Mouse (Mus musculus): ENCODE results near the gene Zfp658. TPM values are rescaled to one million over a fixed set of nuclear protein-coding genes. Genes with fewer than 3 reads are reported as not detected.

Gene Zfp658
- polyA plus RNA-seq, 1 experiment from 2014 or later = 8.4 TPM

DNA sequence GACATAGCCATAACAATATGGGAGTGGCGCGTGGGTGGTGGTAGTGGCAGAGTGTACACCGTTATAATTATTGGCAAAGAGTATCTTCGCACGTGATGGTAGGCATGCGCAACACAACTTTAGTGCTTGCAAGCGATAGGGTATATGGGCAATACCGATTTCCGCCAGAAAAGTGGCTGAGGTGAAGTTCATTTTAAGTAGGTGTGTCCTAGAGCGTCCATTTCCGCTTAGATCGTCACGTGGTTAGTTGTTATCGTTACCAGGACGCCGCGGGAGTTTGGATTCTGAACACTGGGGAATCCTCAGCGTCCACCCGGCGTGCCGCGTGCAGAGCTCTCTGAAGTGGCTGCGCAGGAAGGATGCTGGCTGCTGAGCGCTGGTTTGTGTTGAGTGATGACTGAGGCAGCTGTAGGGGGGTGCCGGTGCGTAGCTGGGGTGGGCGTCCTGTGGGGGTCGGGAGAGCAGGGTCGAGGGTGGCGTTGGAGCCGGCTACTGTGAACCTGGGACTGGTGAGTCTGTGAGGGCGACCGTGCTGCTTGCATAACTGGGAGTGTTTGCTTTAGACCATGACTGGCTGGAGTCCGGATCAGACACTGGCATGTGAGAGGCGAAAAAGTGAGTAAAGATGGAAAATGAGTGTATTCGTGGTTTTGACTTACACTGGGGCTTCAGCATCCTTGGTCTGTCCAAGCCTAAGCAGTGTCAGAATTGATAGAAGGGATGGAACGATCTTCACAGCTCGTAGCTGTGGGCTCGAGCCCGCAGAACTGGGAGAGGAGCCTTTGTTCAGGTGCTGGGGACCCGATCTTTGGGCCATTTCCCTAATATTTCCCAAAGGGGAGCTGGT is 45.1 kb downstream of the Zfp658 start, which contains the start of gene Zfp819:
Gene Zfp819 (plus strand): TSS at position 274 of the 847 bp plus-strand sequence.
- no peaks in the 10 kb centered on the region for H3K9me3 ChIP-seq (replicated peaks)
- peak within 1 kb of the TSS; percentile 87 for H3K4me2 ChIP-seq (replicated peaks)
- WGBS = 16% methylated on average over 41 of the region's 41 CpGs
- peaks cover 6% of the 10 kb centered on the region; the same call in 1 of the 2 replicates for H3K27me3 ChIP-seq
- H3K27ac ChIP-seq = no peak within 1 kb of the TSS
- peak within 1 kb of the TSS; percentile 42 for H3K4me3 ChIP-seq
- peak; percentile 84 for ATAC-seq (ENCODE audit: low FRiP score)
- 0 out of 2 replicates have a peak, but pooled peaks cover 5% of the 10 kb centered on the region for H3K4me1 ChIP-seq
- no peaks in the 10 kb centered on the region for H3K36me3 ChIP-seq
- peak within 1 kb of the TSS; percentile 53; the same call in 1 of the 2 replicates for H3K9ac ChIP-seq

DNA sequence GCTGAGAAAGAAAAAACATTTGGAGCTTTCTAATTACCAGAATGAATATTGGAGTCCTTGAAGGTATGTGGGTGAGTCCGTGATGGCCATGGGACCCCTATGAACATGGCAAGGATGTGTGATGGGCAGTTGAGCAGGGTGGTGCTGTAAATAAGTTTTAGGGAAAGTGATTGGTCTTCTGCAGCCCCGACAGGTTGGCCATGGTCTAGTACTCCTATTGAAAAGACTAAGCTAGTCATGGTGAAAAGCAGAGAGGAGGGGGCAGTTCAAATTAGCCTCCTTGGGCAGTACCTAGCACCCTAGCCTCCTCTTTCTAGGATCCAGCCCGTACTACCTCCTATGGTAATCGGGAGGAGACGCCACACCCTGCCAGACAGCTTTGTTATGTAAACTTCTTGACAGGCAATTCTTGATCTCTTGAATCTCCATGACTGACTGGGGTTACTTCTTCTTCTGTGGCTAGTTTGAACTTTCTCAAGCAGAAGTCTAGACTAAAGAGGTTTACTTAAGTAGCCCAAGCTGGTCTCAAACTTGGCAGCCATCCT is 45.8 kb downstream of the Zfp658 start:
- H3K27ac ChIP-seq = no peak overlapping the region
- no peaks in the 10 kb centered on the region for H3K9me3 ChIP-seq (replicated peaks)
- WGBS = 41% methylated on average over 5 of the region's 5 CpGs
- H3K4me3 ChIP-seq = peak overlapping the region; percentile 42; the same call in 1 of the 2 replicates
- H3K4me2 ChIP-seq (replicated peaks) = peak overlapping the region; percentile 87; the same call in 1 of the 2 replicates
- no peak overlapping the region for H3K9ac ChIP-seq
- H3K4me1 ChIP-seq = 0 out of 2 replicates have a peak, but pooled peaks cover 5% of the 10 kb centered on the region
- no peaks in the 10 kb centered on the region for H3K36me3 ChIP-seq
- peaks cover 6% of the 10 kb centered on the region; the same call in 1 of the 2 replicates for H3K27me3 ChIP-seq
- ATAC-seq (ENCODE audit: low FRiP score) = no peak

GRCm38 (mm10) chr7:43608316-43608824 is 46.3 kb downstream of the Zfp658 start:
- ATAC-seq (ENCODE audit: low FRiP score) = no peak
- 78% methylated on average over 7 of the region's 7 CpGs for WGBS

GRCm38 (mm10) chr7:43613816-43614551 is 51.9 kb downstream of the Zfp658 start:
- 86% methylated on average over 14 of the region's 14 CpGs for WGBS
- no peak for ATAC-seq (ENCODE audit: low FRiP score)
- no peak overlapping the region for H3K9ac ChIP-seq

More at GRCm38 (mm10) chr7:43608316-43608824, 46.3 kb downstream of the Zfp658 start:
- peaks cover 6% of the 10 kb centered on the region; the same call in 1 of the 2 replicates for H3K27me3 ChIP-seq
- H3K36me3 ChIP-seq = no peaks in the 10 kb centered on the region
- no peak overlapping the region for H3K9ac ChIP-seq
- H3K4me1 ChIP-seq = 0 out of 2 replicates have a peak, but pooled peaks cover 5% of the 10 kb centered on the region
- no peaks in the 10 kb centered on the region for H3K9me3 ChIP-seq (replicated peaks)
- no peak overlapping the region for H3K4me3 ChIP-seq
- no peak overlapping the region for H3K4me2 ChIP-seq (replicated peaks)
- no peak overlapping the region for H3K27ac ChIP-seq

DNA sequence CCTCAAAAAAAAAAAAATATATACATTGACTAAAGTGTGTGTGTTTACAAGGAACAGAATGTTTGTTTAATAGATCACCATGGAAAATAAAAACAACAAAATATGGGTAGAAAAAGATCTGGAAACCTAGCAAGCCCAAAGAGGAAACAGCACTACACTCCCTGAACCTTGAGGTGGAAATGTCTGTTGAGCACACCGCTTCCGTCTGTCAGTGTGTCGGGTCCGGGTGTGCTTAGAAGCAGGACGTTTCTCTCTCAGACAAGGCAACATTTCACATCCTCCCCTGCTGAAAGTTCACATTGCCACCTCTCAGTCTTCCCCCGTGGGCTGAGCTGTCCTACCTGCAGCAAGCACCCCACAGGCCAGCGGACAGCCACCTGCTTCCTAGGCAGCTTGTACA is 60.9 kb downstream of the Zfp658 start:
- H3K4me1 ChIP-seq = peaks cover 8% of the 10 kb centered on the region
- H3K4me3 ChIP-seq = no peak overlapping the region
- ATAC-seq (ENCODE audit: low FRiP score) = no peak
- 80% methylated on average over 7 of the region's 7 CpGs for WGBS
- H3K27me3 ChIP-seq = no peaks in the 10 kb centered on the region
- H3K9me3 ChIP-seq (replicated peaks) = no peaks in the 10 kb centered on the region
- no peak overlapping the region for H3K27ac ChIP-seq
- H3K36me3 ChIP-seq = no peaks in the 10 kb centered on the region
- H3K9ac ChIP-seq = no peak overlapping the region
- H3K4me2 ChIP-seq (replicated peaks) = no peak overlapping the region

More at GRCm38 (mm10) chr7:43613816-43614551, 51.9 kb downstream of the Zfp658 start:
- H3K4me1 ChIP-seq = no peaks in the 10 kb centered on the region
- H3K4me3 ChIP-seq = no peak overlapping the region
- no peak overlapping the region for H3K27ac ChIP-seq
- H3K36me3 ChIP-seq = no peaks in the 10 kb centered on the region
- no peaks in the 10 kb centered on the region for H3K9me3 ChIP-seq (replicated peaks)
- no peak overlapping the region for H3K4me2 ChIP-seq (replicated peaks)
- H3K27me3 ChIP-seq = no peaks in the 10 kb centered on the region

DNA sequence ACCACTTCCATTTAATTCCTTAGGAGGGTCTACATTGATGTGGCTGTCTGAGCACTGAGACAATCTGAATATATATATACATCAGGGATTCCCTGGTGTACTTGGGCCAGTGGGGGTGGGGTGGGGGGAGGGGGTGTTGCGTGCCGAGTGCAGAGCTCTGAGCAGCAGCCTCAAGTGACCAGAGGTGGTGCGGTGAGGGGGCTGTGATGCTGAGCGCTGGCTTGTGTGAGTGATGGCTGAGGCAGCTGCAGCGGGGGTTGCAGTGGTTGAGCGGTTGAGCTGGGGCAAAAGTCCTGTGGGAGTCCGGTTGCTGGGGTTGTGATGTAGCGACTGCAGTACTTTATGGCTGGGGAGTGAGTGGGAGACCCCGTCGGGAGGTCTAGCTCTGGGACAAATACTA is 61.8 kb downstream of the Zfp658 start:
- Histone ChIP-seq H3K4me1 (peaks cover 8% of the 10 kb centered on the region), H3K9me3 (replicated peaks) (no peaks in the 10 kb centered on the region), H3K4me3 (no peak overlapping the region), H3K4me2 (replicated peaks) (peak overlapping the region; percentile 27; the same call in 1 of the 2 replicates), H3K27me3 (no peaks in the 10 kb centered on the region), H3K27ac (no peak overlapping the region), H3K9ac (no peak overlapping the region), H3K36me3 (no peaks in the 10 kb centered on the region)
- peak; percentile 46; the same call in 1 of the 2 replicates for ATAC-seq (ENCODE audit: low FRiP score)
- 17% methylated on average over 10 of the region's 10 CpGs for WGBS

Other genes with a start within 250 kb of the Zfp658 start
- gene Zfp715, start 249.0 kb upstream of the Zfp658 start, polyA plus RNA-seq (2016; fragmentation: Nextera tagmentation; extraction: Ambion mirVana) = 15.8 and 18.1 TPM in 2 replicates
- 0.09 TPM in 1 of 2 replicates, not detected in the other for gene Siglecf, start 210.9 kb upstream of the Zfp658 start, polyA plus RNA-seq (2016; fragmentation: Nextera tagmentation; extraction: Ambion mirVana)
- gene Siglecg, start 154.1 kb upstream of the Zfp658 start, polyA plus RNA-seq (2016; fragmentation: Nextera tagmentation; extraction: Ambion mirVana) = not detected in 2 replicates
- gene Lim2, start 134.6 kb upstream of the Zfp658 start, polyA plus RNA-seq (2016; fragmentation: Nextera tagmentation; extraction: Ambion mirVana) = not detected in 2 replicates
- 0.27 TPM in 1 of 2 replicates, not detected in the other for gene Nkg7, start 125.2 kb upstream of the Zfp658 start, polyA plus RNA-seq (2016; fragmentation: Nextera tagmentation; extraction: Ambion mirVana)
- gene Cldnd2, start 121.5 kb upstream of the Zfp658 start, polyA plus RNA-seq (2016; fragmentation: Nextera tagmentation; extraction: Ambion mirVana) = not detected in 2 replicates
- gene Etfb, start 118.2 kb upstream of the Zfp658 start, polyA plus RNA-seq (2016; fragmentation: Nextera tagmentation; extraction: Ambion mirVana) = 169 and 170 TPM in 2 replicates
- gene Gm45233, start 118.1 kb upstream of the Zfp658 start, polyA plus RNA-seq (2016; fragmentation: Nextera tagmentation; extraction: Ambion mirVana) = 0.50 TPM in 1 of 2 replicates, not detected in the other
- 6.5 and 6.7 TPM in 2 replicates for gene Vsig10l, start 99.1 kb upstream of the Zfp658 start, polyA plus RNA-seq (2016; fragmentation: Nextera tagmentation; extraction: Ambion mirVana)
- gene Iglon5, start 72.2 kb upstream of the Zfp658 start, polyA plus RNA-seq (2016; fragmentation: Nextera tagmentation; extraction: Ambion mirVana) = 3.4 and 4.2 TPM in 2 replicates
- not detected in 2 replicates for gene 4931406B18Rik, start 56.3 kb upstream of the Zfp658 start, polyA plus RNA-seq (2016; fragmentation: Nextera tagmentation; extraction: Ambion mirVana)
- 0.70 and 1.4 TPM in 2 replicates for gene Cd33, start 17.8 kb upstream of the Zfp658 start, polyA plus RNA-seq (2016; fragmentation: Nextera tagmentation; extraction: Ambion mirVana)
- gene Zfp719, start 17.4 kb downstream of the Zfp658 start, polyA plus RNA-seq (2016; fragmentation: Nextera tagmentation; extraction: Ambion mirVana) = 17.2 and 17.6 TPM in 2 replicates
- 0.34 and 0.37 TPM in 2 replicates for gene Zfp819, start 44.9 kb downstream of the Zfp658 start, polyA plus RNA-seq (2016; fragmentation: Nextera tagmentation; extraction: Ambion mirVana)
- gene Ceacam18, start 72.5 kb downstream of the Zfp658 start, polyA plus RNA-seq (2016; fragmentation: Nextera tagmentation; extraction: Ambion mirVana) = not detected in 2 replicates
- 0.18 and 0.44 TPM in 2 replicates for gene Siglece, start 97.9 kb downstream of the Zfp658 start, polyA plus RNA-seq (2016; fragmentation: Nextera tagmentation; extraction: Ambion mirVana)
- 16.4 and 17.0 TPM in 2 replicates for gene Ctu1, start 109.8 kb downstream of the Zfp658 start, polyA plus RNA-seq (2016; fragmentation: Nextera tagmentation; extraction: Ambion mirVana)
- not detected in 2 replicates for gene Klk14, start 128.2 kb downstream of the Zfp658 start, polyA plus RNA-seq (2016; fragmentation: Nextera tagmentation; extraction: Ambion mirVana)
- 0.17 TPM in 1 of 2 replicates, not detected in the other for gene Klk13, start 150.3 kb downstream of the Zfp658 start, polyA plus RNA-seq (2016; fragmentation: Nextera tagmentation; extraction: Ambion mirVana)
- gene Klk12, start 206.6 kb downstream of the Zfp658 start, polyA plus RNA-seq (2016; fragmentation: Nextera tagmentation; extraction: Ambion mirVana) = not detected in 2 replicates
- 0.22 and 0.30 TPM in 2 replicates for gene Klk11, start 212.3 kb downstream of the Zfp658 start, polyA plus RNA-seq (2016; fragmentation: Nextera tagmentation; extraction: Ambion mirVana)
- 0.27 and 0.92 TPM in 2 replicates for gene Klk10, start 218.8 kb downstream of the Zfp658 start, polyA plus RNA-seq (2016; fragmentation: Nextera tagmentation; extraction: Ambion mirVana)
- gene Klk9, start 229.6 kb downstream of the Zfp658 start, polyA plus RNA-seq (2016; fragmentation: Nextera tagmentation; extraction: Ambion mirVana) = not detected in 2 replicates
- 8.9 and 10.1 TPM in 2 replicates for gene Klk8, start 235.3 kb downstream of the Zfp658 start, polyA plus RNA-seq (2016; fragmentation: Nextera tagmentation; extraction: Ambion mirVana)
- gene Klk7, start 249.0 kb downstream of the Zfp658 start, polyA plus RNA-seq (2016; fragmentation: Nextera tagmentation; extraction: Ambion mirVana) = not detected in 2 replicates